Mouse (Mus musculus) kidney, postnatal 4 days (tissue): ENCODE measurements at regions not wholly inside any gene's neighbourhood (a gene's known extent, or its start where the extent isn't known, plus 50 kb on each side); places are given as distances from the start of the nearest gene placed in this dataset.

Experiments used
- DNase-seq, 2 experiments: peaks; one replicate each; pipeline ENCODE4 v3.0.0; 2021; ENCODE audit warnings: mixed read lengths in 2 of 2

GRCm38 (mm10) chr5:101120509-101121201 is 275.1 kb downstream of the Gpat3 start:
- DNase-seq = peak; percentile 35 to 41

- DNase-seq = peak; percentile 52 to 68
Measured at GRCm38 (mm10) chr5:101112151-101112769, 266.7 kb downstream of the Gpat3 start.

GRCm38 (mm10) chr5:101111619-101112018 is 266.1 kb downstream of the Gpat3 start:
- peak; percentile 12 to 40 for DNase-seq

- no peak for DNase-seq
Measured at GRCm38 (mm10) chr5:101100975-101101699, 255.6 kb downstream of the Gpat3 start.

- DNase-seq = no peak
Measured at GRCm38 (mm10) chr5:101091027-101091598, 245.6 kb downstream of the Gpat3 start.

GRCm38 (mm10) chr5:101090415-101091026 is 245.0 kb downstream of the Gpat3 start:
- DNase-seq = no peak

GRCm38 (mm10) chr5:101085199-101085598 is 239.7 kb downstream of the Gpat3 start:
- no peak for DNase-seq

- DNase-seq = no peak
Measured at GRCm38 (mm10) chr5:101082611-101083010, 237.1 kb downstream of the Gpat3 start.

GRCm38 (mm10) chr5:101064308-101064707 is 218.8 kb downstream of the Gpat3 start:
- DNase-seq = no peak

GRCm38 (mm10) chr5:101063254-101063653 is 217.7 kb downstream of the Gpat3 start:
- no peak for DNase-seq

GRCm38 (mm10) chr5:101051591-101051990 is 206.1 kb downstream of the Gpat3 start:
- no peak for DNase-seq

GRCm38 (mm10) chr5:101040488-101040887 is 195.0 kb downstream of the Gpat3 start:
- DNase-seq = no peak

GRCm38 (mm10) chr5:101032968-101033367 is 187.5 kb downstream of the Gpat3 start:
- DNase-seq = no peak

GRCm38 (mm10) chr5:101032147-101032900 is 186.8 kb downstream of the Gpat3 start:
- DNase-seq = no peak

GRCm38 (mm10) chr5:101024796-101025195 is 179.3 kb downstream of the Gpat3 start:
- no peak for DNase-seq

GRCm38 (mm10) chr5:101023784-101024183 is 178.3 kb downstream of the Gpat3 start:
- no peak for DNase-seq

- DNase-seq = peak; percentile 90 to 91
Measured at GRCm38 (mm10) chr5:101020784-101021183, 175.3 kb downstream of the Gpat3 start.

GRCm38 (mm10) chr5:101013844-101014243 is 168.3 kb downstream of the Gpat3 start:
- no peak for DNase-seq

- DNase-seq = peak; percentile 8 to 10
Measured at GRCm38 (mm10) chr5:101005216-101005615, 159.7 kb downstream of the Gpat3 start.

- no peak for DNase-seq
Measured at GRCm38 (mm10) chr5:101000436-101000835, 154.9 kb downstream of the Gpat3 start.

GRCm38 (mm10) chr5:100992365-100992764 is 146.9 kb downstream of the Gpat3 start:
- DNase-seq = peak; percentile 24 to 26

- DNase-seq = peak; percentile 80 to 81
Measured at GRCm38 (mm10) chr5:100991626-100992025, 146.1 kb downstream of the Gpat3 start.
